Mouse (Mus musculus): ENCODE measurements around the gene Ildr1. TPM values are rescaled to one million over a fixed set of nuclear protein-coding genes. Genes with fewer than 3 reads are reported as not detected.

Gene Ildr1
- 0.15 TPM in 1 of 2 replicates, not detected in the other for polyA plus RNA-seq (2016; fragmentation: Nextera tagmentation; extraction: Ambion mirVana)

DNA sequence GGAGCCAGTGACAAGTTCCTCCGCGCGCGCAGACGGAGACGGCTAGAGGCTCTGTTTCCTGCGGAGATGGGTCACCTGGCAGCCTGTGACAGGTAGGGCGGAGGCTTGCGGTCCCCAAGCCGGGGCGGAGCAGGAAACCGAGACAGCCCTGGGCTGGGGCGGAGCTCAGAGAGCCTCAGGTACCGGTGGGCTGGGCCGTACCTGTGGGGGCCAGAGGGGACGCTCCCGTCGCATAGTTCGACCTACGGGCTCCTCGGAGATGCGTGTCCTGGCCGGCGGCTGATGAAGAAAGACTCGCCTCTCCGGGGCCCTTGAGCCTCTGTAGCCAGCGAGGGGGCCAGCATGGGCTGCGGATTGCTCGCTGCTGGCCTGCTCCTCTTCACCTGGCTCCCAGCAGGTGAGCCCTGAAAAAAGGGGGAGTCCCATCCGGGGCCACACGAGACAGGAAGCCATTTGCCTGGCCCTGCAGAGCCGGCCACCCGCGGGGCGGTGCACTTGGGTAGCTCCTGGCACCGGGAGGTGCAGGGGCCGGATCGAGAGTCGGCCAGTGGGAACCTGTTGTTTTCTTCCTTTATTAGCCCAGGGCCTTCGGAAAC, at the start of gene Ildr1:
Gene Ildr1 (plus strand): TSS at position 161 of the 596 bp plus-strand sequence.
- Histone ChIP-seq H3K27ac (no peak within 1 kb of the TSS), H3K4me3 (peak within 1 kb of the TSS; percentile 31), H3K9me3 (no peaks in the 10 kb centered on the region), H3K27me3 (replicated peaks) (peaks cover 18% of the 10 kb centered on the region), H3K4me2 (replicated peaks) (peak within 1 kb of the TSS; percentile 71), H3K36me3 (no peaks in the 10 kb centered on the region), H3K4me1 (peaks cover 6% of the 10 kb centered on the region), H3K9ac (peak within 1 kb of the TSS; percentile 48; the same call in 1 of the 2 replicates)
- WGBS, result 2% methylated on average over 40 of the region's 40 CpGs
- ATAC-seq (ENCODE audit: low FRiP score, low read depth), result peak; percentile 66; the same call in 1 of the 2 replicates

DNA sequence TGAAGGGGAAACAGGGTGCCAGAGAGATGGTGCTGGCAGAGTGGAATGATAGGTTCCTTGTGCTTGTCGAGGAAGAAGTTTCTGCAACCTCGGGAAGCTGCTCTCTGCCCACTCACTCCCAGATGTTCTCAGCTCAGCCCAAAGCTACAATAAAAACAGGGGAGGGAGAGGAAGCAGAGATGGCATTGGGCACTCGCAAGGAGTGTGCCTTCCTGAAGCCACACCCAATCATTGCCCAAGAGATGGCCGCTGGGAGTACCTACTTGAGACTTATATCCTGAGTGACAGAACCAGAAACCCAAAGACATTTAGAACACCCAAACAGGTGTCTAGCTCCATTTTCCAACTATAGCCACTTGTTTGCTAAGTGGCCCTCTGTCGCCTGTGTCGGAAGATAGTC, 48.7 kb upstream of the Ildr1 start:
- no peaks in the 10 kb centered on the region for H3K9me3 ChIP-seq
- H3K27ac ChIP-seq, result no peak overlapping the region
- no peak for ATAC-seq (ENCODE audit: low FRiP score, low read depth)
- H3K27me3 ChIP-seq (replicated peaks), result no peaks in the 10 kb centered on the region
- 88% methylated on average over 6 of the region's 6 CpGs for WGBS
- H3K36me3 ChIP-seq, result no peaks in the 10 kb centered on the region
- H3K4me2 ChIP-seq (replicated peaks), result no peak overlapping the region
- no peak overlapping the region for H3K4me3 ChIP-seq
- H3K4me1 ChIP-seq, result no peaks in the 10 kb centered on the region
- no peak overlapping the region for H3K9ac ChIP-seq

DNA sequence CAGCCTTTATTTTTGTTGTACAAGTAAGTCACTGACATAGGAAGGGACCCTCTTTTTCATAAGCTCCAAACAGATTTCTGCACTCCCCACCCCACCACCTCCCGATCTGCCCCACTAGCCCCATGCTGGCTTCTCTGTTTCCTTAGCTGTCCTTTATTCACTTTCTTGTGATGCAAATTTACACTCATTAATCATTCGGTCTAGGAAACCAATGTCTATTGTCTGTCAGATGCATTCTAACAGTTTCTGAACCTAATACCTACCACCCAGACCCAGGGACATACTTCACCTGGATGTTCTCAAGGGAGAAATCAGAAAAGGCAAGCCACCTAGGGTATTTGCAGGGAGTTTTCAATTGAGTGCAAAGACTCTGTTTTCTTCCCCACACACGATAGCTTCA, 44.5 kb upstream of the Ildr1 start:
- Histone ChIP-seq H3K27me3 (replicated peaks) (no peaks in the 10 kb centered on the region), H3K36me3 (no peaks in the 10 kb centered on the region), H3K9ac (no peak overlapping the region), H3K4me1 (no peaks in the 10 kb centered on the region), H3K4me3 (no peak overlapping the region), H3K4me2 (replicated peaks) (no peak overlapping the region), H3K9me3 (no peaks in the 10 kb centered on the region), H3K27ac (no peak overlapping the region)
- 21% methylated on average over 3 of the region's 3 CpGs for WGBS
- no peak for ATAC-seq (ENCODE audit: low FRiP score, low read depth)

DNA sequence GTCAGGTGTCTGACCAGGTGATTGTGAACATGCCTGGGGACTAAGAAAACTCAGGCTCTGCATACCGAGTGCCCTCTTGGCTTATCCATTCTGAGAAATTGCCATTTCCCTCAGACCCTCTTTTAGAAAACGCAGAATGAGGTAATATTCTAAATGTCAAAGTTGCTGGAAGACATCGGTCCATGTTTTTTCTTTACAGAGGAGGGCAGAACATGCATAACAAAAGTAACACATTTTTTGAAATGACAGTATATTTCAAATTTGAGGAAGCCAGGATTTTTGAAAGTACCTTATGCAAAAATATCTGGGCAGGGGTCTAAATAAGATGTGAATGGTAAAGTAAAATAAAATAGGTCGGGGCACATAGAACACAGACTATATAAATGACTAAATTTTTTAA, 43.3 kb upstream of the Ildr1 start:
- ATAC-seq (ENCODE audit: low FRiP score, low read depth), result no peak
- no peaks in the 10 kb centered on the region for H3K36me3 ChIP-seq
- no peak overlapping the region for H3K27ac ChIP-seq
- H3K4me3 ChIP-seq, result no peak overlapping the region
- no peaks in the 10 kb centered on the region for H3K4me1 ChIP-seq
- H3K9me3 ChIP-seq, result no peaks in the 10 kb centered on the region
- H3K4me2 ChIP-seq (replicated peaks), result no peak overlapping the region
- no peaks in the 10 kb centered on the region for H3K27me3 ChIP-seq (replicated peaks)
- WGBS, result 90% methylated on average over 4 of the region's 4 CpGs
- H3K9ac ChIP-seq, result no peak overlapping the region

DNA sequence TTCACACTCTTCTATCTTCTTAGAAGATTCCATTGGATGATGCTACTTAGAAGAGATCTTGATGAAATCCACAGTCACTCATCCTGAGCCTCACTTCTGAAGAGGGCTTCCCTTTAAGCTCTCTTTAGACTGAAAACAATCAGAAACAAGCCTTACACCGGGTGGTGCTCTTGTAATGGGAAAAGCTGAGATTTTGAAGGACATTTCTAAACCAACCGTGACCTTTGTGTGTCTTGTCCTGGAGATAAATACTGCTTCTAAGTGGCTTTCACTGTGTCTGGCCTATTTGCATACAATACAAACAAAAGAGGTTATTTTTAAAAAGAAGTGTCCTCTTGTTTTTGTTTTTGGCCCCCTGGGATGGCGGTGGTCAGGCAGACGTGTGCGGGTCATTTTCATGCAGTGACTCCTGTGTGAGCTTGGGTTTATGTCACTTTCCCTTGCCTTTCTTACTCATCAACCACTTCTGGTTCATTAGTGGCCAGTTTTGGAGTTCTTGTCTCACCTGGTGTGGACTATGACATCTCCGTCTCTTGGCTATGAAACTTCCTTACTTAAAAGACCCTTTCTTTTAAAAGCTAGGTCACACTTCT, 42.5 kb upstream of the Ildr1 start:
- no peak for ATAC-seq (ENCODE audit: low FRiP score, low read depth)
- Histone ChIP-seq H3K27ac (no peak overlapping the region), H3K4me1 (no peaks in the 10 kb centered on the region), H3K4me3 (no peak overlapping the region), H3K9me3 (no peaks in the 10 kb centered on the region), H3K4me2 (replicated peaks) (no peak overlapping the region), H3K36me3 (no peaks in the 10 kb centered on the region), H3K9ac (no peak overlapping the region), H3K27me3 (replicated peaks) (no peaks in the 10 kb centered on the region)
- WGBS, result 70% methylated on average over 6 of the region's 6 CpGs

DNA sequence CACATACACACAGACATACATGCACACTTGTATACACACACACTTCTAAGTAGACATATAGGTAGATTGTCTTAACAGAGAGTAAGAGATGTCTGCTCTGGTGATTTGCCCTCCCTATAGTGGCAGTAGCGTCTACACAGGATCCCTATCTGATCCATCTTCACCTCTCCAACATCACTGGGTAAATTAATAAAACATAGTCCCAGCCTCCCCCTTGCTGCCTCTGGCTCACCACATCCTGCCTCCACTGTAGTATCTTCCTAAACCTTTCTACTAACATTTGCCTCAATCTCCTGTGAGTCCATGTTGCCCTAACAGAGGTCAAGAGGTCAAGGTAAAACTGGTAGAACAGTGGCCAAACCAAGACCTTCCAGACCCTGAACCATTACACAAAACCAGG, 38.6 kb upstream of the Ildr1 start:
- Histone ChIP-seq H3K36me3 (no peaks in the 10 kb centered on the region), H3K4me3 (no peak overlapping the region), H3K4me1 (no peaks in the 10 kb centered on the region), H3K4me2 (replicated peaks) (no peak overlapping the region), H3K27me3 (replicated peaks) (no peaks in the 10 kb centered on the region), H3K27ac (no peak overlapping the region), H3K9me3 (0 out of 2 replicates have a peak, but pooled peaks cover 3% of the 10 kb centered on the region), H3K9ac (no peak overlapping the region)
- ATAC-seq (ENCODE audit: low FRiP score, low read depth), result no peak
- 98% methylated on average over 1 of the region's 1 CpGs for WGBS

DNA sequence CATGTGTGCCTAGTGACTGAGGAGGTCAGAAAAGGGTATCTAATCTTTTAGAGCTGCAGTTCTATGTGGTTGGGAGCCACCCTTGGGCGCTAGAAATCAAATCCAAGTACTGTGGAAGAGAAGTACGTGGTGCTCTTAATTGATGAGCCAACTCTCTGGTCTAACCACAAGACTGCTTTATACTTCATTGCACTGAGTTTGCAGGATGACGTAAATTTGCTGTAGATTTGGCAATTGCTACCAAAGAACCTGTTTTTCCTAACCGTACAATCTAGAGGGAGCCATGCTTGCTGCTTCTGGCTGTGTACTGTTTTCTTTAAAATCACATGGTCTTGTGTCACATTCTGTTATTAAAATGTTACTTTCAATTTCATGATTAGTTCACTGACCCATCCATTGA, 37.9 kb upstream of the Ildr1 start:
- WGBS, result 90% methylated on average over 4 of the region's 4 CpGs

DNA sequence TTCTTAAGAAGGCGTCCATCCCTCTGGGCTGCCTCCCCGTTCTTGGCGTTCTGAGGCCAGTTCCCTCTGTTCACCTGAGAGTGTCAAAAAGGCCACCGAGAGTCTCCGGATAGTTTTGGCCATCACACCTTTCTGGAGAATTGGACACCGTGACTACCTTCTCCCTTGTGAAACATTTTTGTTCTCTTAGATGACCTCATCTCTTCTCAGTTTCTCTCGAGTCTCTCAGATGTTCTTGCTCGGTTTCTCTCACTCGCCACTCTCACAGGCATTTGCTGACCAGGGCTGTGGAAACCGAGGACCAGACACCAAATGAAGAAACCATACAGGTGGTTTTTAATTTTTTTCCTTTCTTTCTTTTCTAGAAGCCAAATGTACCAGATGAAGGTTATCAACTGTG, 32.4 kb upstream of the Ildr1 start:
- Histone ChIP-seq H3K4me2 (replicated peaks) (no peak overlapping the region), H3K9me3 (0 out of 2 replicates have a peak, but pooled peaks cover 3% of the 10 kb centered on the region), H3K9ac (no peak overlapping the region), H3K4me3 (no peak overlapping the region), H3K4me1 (no peaks in the 10 kb centered on the region), H3K36me3 (no peaks in the 10 kb centered on the region), H3K27ac (no peak overlapping the region), H3K27me3 (replicated peaks) (no peaks in the 10 kb centered on the region)
- no peak for ATAC-seq (ENCODE audit: low FRiP score, low read depth)
- 90% methylated on average over 10 of the region's 10 CpGs for WGBS

More for the DNA sequence above, 37.9 kb upstream of the Ildr1 start:
- Histone ChIP-seq H3K4me2 (replicated peaks) (no peak overlapping the region), H3K27ac (no peak overlapping the region), H3K36me3 (no peaks in the 10 kb centered on the region), H3K4me3 (no peak overlapping the region), H3K9ac (no peak overlapping the region), H3K27me3 (replicated peaks) (no peaks in the 10 kb centered on the region), H3K4me1 (no peaks in the 10 kb centered on the region), H3K9me3 (0 out of 2 replicates have a peak, but pooled peaks cover 3% of the 10 kb centered on the region)
- ATAC-seq (ENCODE audit: low FRiP score, low read depth), result no peak

DNA sequence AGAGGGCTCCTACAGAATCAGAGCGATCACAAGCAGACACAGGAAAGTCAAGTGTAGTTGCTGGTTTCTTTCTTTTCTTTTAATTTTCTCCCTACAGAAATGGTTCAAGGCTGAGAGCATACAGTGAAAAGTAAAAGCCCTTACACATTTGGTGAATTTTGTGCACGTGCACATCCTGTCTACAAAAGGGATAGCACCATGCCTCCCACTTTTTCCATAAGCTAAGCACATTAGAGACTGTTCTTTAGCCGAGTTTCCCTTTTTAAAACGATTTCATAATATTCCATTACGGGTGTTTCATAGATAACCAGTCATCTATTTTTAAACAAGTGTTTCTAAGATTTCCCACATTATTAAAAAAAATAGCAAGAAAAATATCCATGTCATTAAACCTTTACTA, 30.3 kb upstream of the Ildr1 start:
- no peaks in the 10 kb centered on the region for H3K36me3 ChIP-seq
- 90% methylated on average over 5 of the region's 5 CpGs for WGBS
- H3K4me2 ChIP-seq (replicated peaks), result no peak overlapping the region
- H3K9me3 ChIP-seq, result 0 out of 2 replicates have a peak, but pooled peaks cover 1% of the 10 kb centered on the region
- no peaks in the 10 kb centered on the region for H3K27me3 ChIP-seq (replicated peaks)
- no peak for ATAC-seq (ENCODE audit: low FRiP score, low read depth)
- no peak overlapping the region for H3K4me3 ChIP-seq
- no peak overlapping the region for H3K27ac ChIP-seq
- no peaks in the 10 kb centered on the region for H3K4me1 ChIP-seq
- no peak overlapping the region for H3K9ac ChIP-seq

DNA sequence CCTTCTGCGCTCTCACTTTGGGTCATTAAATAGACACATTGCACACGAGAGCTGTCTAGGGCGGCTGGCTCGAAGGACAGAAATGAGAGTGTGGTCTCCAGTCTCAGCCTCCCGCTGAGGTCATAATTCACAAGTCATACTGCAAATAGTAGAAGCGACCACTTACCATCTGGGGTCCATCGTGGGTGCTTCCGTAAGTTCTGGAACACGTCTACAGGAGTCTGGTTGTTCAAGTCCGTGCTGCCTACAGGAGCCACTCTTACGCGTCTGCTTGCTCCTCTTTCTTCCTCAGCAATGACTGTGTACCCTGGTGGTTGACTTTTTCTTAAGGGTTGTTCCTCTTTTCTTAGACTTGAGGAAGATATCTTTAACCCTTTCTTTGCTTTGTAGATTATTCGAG, 28.0 kb upstream of the Ildr1 start, which contains the start of gene Cd86:
Gene Cd86 (minus strand): TSS at position 300 of the 400 bp plus-strand sequence.
- H3K27me3 ChIP-seq (replicated peaks), result no peaks in the 10 kb centered on the region
- H3K4me3 ChIP-seq, result no peak within 1 kb of the TSS
- H3K36me3 ChIP-seq, result no peaks in the 10 kb centered on the region
- ATAC-seq (ENCODE audit: low FRiP score, low read depth), result no peak
- H3K4me1 ChIP-seq, result no peaks in the 10 kb centered on the region
- H3K27ac ChIP-seq, result no peak within 1 kb of the TSS
- H3K9ac ChIP-seq, result no peak within 1 kb of the TSS
- 74% methylated on average over 13 of the region's 13 CpGs for WGBS
- H3K9me3 ChIP-seq, result no peaks in the 10 kb centered on the region
- no peak within 1 kb of the TSS for H3K4me2 ChIP-seq (replicated peaks)

DNA sequence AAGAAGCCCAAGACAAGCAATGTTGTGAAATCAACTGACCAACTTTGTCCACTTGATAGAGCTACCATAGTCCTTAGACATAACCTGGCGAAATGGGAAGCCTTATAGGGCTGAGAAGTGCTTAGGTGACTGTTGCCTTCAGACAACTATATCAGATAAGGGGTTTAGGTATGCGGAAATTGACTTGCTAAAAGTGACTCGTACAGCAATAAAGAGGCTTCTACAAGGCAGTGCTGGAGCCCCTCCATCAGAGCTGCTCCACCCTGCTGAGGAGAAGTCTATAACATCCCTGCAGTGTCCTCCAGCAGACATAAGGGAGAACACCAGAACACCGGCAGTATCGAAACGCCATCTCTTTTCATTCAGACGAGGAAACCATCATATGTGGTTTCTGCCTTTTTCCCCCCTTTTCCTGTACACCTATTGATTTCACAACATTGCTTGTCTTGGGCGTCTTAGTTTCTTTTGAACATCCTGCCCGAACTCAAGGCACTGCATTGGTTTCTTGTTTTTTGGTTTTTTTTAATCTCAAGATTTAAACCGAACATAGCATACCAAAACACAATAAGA, 27.2 kb upstream of the Ildr1 start:
- H3K36me3 ChIP-seq, result no peaks in the 10 kb centered on the region
- ATAC-seq (ENCODE audit: low FRiP score, low read depth), result no peak
- H3K4me2 ChIP-seq (replicated peaks), result no peak overlapping the region
- 93% methylated on average over 10 of the region's 10 CpGs for WGBS
- H3K27me3 ChIP-seq (replicated peaks), result no peaks in the 10 kb centered on the region
- H3K9ac ChIP-seq, result no peak overlapping the region
- H3K4me3 ChIP-seq, result no peak overlapping the region
- no peaks in the 10 kb centered on the region for H3K9me3 ChIP-seq
- no peaks in the 10 kb centered on the region for H3K4me1 ChIP-seq
- no peak overlapping the region for H3K27ac ChIP-seq

DNA sequence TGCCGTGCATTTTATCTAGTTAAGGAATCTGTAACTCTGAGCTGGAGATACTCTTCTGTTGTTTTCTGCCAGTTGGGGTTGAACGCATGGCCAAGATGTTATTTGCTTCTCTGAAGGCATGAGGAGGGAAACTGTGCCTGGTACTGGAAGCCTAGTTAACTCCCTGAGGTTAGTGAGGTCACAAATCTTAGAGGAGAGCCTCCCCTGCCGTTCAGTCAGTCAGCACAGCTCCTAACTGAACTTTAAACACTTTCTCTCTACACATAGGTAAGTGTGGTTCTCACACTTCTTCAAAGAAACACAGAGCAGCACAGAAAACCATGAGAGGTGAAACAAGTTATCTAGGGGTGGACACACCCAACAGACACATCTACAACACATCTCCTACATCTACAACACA, 23.2 kb upstream of the Ildr1 start:
- H3K27me3 ChIP-seq (replicated peaks), result no peaks in the 10 kb centered on the region
- no peak overlapping the region for H3K4me3 ChIP-seq
- H3K27ac ChIP-seq, result no peak overlapping the region
- H3K36me3 ChIP-seq, result no peaks in the 10 kb centered on the region
- no peaks in the 10 kb centered on the region for H3K9me3 ChIP-seq
- H3K9ac ChIP-seq, result no peak overlapping the region
- H3K4me2 ChIP-seq (replicated peaks), result no peak overlapping the region
- H3K4me1 ChIP-seq, result no peaks in the 10 kb centered on the region
- WGBS, result 88% methylated on average over 3 of the region's 3 CpGs
- no peak for ATAC-seq (ENCODE audit: low FRiP score, low read depth)
